26 mouse cellular contexts compared by ENCODE assay signal in genomic region chr15:6207239-6207638, GRCm38 (mm10).
"Had no signal": no experiment of that assay in that cellular context is flagged by ENCODE, and none has a peak within 500 bp of the region (broad histone marks: within the 10 kb centered on the region; RNA-seq: fewer than 3 reads in every experiment).

No protein-coding gene starts in this region.

- DNase-seq: gastrocnemius, adult 2 months; gastrocnemius, postnatal 10 days; gastrocnemius, postnatal 25 days; heart, adult 18-20 months; heart, postnatal 10 days; heart, postnatal 4 days; kidney, adult 18-20 months; kidney, adult 8-10 months; kidney, postnatal 10 days; kidney, postnatal 25 days; kidney, postnatal 4 days; left cerebral cortex, postnatal 4 days; liver; liver, embryonic 13.5 days had no signal

- H3K4me2 ChIP-seq: heart, embryonic 12.5 days; hindbrain, embryonic 12.5 days; hindbrain, embryonic 14.5 days; intestine, embryonic 15.5 days; liver, embryonic 11.5 days; liver, embryonic 13.5 days; liver, embryonic 15.5 days had no signal

- H3K27ac ChIP-seq: gastrocnemius, adult 2 months; heart, embryonic 10.5 days; hindbrain, embryonic 10.5 days; hindbrain, embryonic 12.5 days; hindbrain, embryonic 14.5 days; intestine, embryonic 15.5 days; layer of hippocampus, adult 2 months; liver, embryonic 13.5 days; liver, embryonic 15.5 days had no signal

- H3K9ac ChIP-seq: heart, embryonic 12.5 days; hindbrain, embryonic 12.5 days; hindbrain, embryonic 14.5 days; intestine, embryonic 15.5 days; liver, embryonic 13.5 days; liver, embryonic 15.5 days had no signal

- H3K27me3 ChIP-seq: heart, embryonic 12.5 days; hindbrain, embryonic 12.5 days; intestine, embryonic 15.5 days; liver, embryonic 13.5 days; liver, embryonic 15.5 days had no signal

- H3K36me3 ChIP-seq: heart, embryonic 10.5 days; heart, embryonic 12.5 days; hindbrain, embryonic 10.5 days; hindbrain, embryonic 12.5 days; intestine, embryonic 15.5 days; liver, embryonic 13.5 days; liver, embryonic 15.5 days had no signal

- H3K4me1 ChIP-seq: heart, embryonic 10.5 days; heart, embryonic 12.5 days; hindbrain, embryonic 10.5 days; hindbrain, embryonic 12.5 days; intestine, embryonic 15.5 days; liver, embryonic 13.5 days; liver, embryonic 15.5 days had no signal

- ATAC-seq: hindbrain, embryonic 16.5 days; inflammation-experienced regulatory T-cells, adult 6 months; intestine, embryonic 15.5 days; intestine, postnatal 0 days had no signal

- H3K4me3 ChIP-seq: gastrocnemius, adult 2 months; heart, embryonic 10.5 days; heart, embryonic 12.5 days; hindbrain, embryonic 10.5 days; hindbrain, embryonic 12.5 days; intestine, embryonic 15.5 days; layer of hippocampus, adult 2 months; liver, embryonic 13.5 days; liver, embryonic 15.5 days had no signal

- H3K9me3 ChIP-seq: heart, embryonic 10.5 days; heart, embryonic 12.5 days; hindbrain, embryonic 10.5 days; hindbrain, embryonic 12.5 days; intestine, embryonic 15.5 days; liver, embryonic 13.5 days; liver, embryonic 15.5 days had no signal
